Mouse (Mus musculus) activated CD4-positive, CD25-positive, alpha-beta regulatory T cell, adult 4 months (primary cell): ENCODE results near the gene Arhgap31. TPM values are rescaled to one million over a fixed set of nuclear protein-coding genes. Genes with fewer than 3 reads are reported as not detected.

ENCODE experiments used
- ATAC-seq: one replicate; pipeline ENCODE4 v1.8.0; 2017
- polyA plus RNA-seq, 2 experiments: library from polyadenylated mRNA; unstranded; fragments of 100-300 nt; shearing (Covaris generic); gene quantifications; one replicate each; pipeline ENCODE4 v1.2.1; 2017

Gene Arhgap31
- polyA plus RNA-seq, result 10 to 100 TPM; 19.6 to 19.9 TPM

- ATAC-seq, result peak; percentile 85
These were observed at the start of gene Arhgap31 for GRCm38 (mm10) chr16:38712581-38713403. TSS of gene Arhgap31 (minus strand) at chr16:38713274.

DNA sequence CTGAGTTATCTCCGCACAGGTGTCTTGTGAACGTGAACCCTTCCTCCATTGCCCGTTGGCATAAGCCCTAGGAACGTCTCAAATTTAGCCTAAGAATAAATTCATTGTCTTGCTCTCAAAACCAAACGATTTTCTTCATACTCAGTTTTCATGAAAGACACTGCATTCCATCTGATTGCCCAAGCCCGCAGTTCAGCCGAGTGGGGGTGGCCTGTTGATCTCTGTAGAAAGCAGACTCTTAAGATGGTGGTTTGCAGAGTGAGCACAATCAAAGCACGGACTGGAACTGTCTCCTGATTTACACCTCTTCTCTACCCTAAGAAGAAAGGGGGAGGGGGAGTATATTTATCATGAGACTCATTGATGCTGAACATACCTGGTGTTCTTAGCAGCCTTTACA lies 49.3 kb upstream of the Arhgap31 start:
- ATAC-seq, result no peak

DNA sequence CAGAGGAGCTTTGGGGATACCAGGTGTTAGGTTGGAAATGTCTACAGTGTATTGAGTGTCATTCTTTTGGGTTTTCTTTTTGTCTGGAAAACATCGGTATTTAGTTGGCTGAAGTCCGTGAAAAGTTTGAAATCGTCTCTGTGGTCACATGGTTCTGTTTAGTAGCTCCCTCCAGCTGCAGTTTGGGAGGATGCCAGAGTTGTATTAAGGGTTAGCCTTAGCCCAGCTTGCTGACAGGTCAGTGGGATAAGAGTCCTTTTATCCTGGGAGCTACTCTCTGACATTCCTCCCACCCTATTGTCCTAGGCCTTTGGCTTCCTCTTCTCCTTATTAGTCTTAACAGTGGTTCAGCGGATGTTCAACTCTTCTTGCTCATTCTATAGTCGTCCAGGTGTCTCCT lies 48.9 kb upstream of the Arhgap31 start:
- no peak for ATAC-seq

- no peak for ATAC-seq
These were observed 47.8 kb upstream of the Arhgap31 start for GRCm38 (mm10) chr16:38760834-38761375.

DNA sequence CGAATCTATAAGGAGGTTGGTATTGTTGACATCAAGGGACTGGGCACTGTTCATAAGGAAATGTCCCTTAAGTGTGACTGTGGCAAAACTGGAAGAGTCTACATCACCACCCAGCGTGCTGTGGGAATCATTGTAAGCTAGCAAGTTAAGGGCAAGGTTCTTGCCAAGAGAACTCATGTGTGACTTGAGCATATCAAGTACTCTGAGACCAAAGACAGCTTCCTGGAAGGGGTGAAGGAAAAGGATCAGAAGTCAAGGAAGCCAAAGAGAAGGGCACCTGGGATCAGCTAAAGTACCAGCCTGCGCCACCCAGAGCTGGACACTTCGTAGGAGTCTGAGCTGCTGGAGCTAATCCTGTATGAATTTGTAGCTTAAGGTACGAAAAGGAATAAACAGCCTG lies 47.2 kb upstream of the Arhgap31 start:
- ATAC-seq, result no peak

DNA sequence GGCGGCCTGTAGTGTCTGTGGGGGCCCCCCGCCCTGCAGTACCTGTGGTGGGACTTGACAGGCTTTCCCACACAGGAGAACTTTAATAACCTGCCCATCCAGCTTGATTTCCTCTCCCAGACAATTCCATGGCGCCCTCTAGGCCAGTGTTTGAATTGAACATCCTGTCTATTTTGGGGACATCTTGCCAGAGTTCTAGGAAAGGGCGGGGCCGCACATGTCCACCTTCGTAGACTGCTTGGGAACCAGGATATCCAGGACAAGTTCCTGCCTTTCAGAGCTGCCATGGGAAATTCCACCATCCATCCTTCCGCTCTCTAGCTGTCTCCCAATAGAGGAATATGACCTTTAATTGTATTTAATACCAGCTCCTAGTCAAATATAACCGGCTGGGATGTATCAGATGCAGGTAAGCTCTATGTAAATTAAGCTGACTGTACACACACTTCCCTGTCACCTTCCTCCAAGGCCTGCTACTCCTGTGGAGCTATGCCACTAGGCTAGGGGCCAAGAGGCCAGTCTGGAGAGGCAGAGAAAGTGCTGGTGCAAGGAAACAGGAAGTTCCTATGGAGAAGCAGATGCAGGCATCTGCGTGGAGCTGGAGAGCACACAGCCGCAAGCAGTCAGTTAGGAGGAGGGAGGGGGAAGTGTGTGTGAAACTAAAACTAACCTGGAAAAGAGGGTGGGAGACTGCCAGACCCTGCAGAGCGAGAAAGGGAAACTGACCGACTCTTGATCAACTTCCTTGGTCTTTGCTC lies 45.2 kb upstream of the Arhgap31 start:
- no peak for ATAC-seq

- no peak for ATAC-seq
These were observed 44.6 kb upstream of the Arhgap31 start for GRCm38 (mm10) chr16:38757626-38758025.

GRCm38 (mm10) chr16:38756572-38756971 lies 43.5 kb upstream of the Arhgap31 start:
- ATAC-seq, result no peak

DNA sequence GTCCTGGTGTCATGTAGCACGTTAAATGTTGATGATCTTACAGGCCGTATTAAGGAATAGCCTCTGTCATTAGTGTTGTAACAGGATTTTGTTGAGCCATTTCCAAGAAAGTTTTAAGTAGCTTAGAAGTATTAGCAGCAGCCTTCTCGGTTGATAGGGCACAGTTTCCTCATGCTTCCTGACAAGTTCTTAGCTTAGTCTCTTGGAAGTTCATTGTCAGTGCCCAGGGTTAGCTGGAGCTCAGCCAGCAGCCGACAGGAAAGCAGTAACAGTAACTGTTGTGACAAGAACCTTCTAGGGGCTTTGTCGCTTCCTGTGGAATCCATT lies 43.1 kb upstream of the Arhgap31 start:
- ATAC-seq, result no peak

DNA sequence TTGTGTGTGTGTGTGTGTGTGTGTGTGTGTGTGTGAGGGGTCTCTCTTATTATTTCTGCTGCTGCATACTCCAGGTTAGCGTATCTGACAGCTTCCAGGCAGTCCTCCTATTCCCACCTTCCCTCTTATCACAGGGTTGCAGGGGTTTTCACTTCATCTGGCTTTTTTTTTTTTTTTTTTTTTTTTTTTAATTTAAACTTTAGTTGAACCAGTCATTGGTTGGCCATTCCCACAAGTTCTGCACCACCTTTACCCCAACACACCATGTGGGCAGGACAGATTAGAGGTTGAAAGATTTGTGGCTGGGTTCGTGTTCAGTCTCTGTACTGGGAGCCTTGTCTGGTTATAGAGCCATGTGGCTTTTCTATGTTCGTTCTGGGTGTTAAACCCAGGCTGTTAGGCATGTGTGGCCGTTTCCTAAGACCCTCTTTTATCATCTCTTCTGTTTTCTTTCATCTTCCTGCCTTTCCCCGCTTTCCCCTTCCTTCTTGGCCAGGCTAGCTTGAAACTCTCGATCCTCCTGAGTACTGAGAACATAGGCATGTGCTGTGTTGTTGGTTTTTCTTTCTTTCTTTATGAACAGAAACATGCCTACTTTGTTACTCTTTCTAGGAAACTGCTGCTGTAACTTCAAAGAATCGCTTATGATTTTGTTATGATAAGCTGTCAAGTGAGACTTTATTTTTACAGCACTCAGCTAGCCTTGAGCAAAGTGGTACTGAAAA lies 42.5 kb upstream of the Arhgap31 start:
- peak; percentile 71 for ATAC-seq

DNA sequence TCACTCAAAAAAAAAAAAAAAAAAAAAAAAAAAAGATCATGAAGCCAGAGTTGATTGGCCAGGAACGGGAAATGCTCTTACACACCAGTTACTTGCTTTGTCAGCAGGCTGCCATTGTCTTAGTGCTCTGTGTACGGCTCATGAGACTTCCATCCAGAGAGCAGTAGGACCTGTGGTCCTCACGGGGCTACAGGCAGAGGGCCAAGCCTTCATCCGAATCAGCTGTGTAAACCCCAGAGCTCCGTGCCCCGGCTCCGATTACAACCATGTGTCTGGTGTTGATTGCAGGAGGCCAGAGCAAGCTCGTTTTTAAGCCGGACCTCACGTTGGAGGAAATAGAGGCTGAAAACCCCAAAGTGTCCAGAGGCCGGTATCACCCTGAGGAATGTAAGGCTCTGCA lies 40.6 kb upstream of the Arhgap31 start:
- ATAC-seq, result no peak

GRCm38 (mm10) chr16:38750803-38751202 lies 37.7 kb upstream of the Arhgap31 start:
- ATAC-seq, result no peak

GRCm38 (mm10) chr16:38743941-38744673 lies 31.0 kb upstream of the Arhgap31 start:
- ATAC-seq, result no peak

GRCm38 (mm10) chr16:38742659-38743131 lies 29.6 kb upstream of the Arhgap31 start:
- ATAC-seq, result peak; percentile 75

DNA sequence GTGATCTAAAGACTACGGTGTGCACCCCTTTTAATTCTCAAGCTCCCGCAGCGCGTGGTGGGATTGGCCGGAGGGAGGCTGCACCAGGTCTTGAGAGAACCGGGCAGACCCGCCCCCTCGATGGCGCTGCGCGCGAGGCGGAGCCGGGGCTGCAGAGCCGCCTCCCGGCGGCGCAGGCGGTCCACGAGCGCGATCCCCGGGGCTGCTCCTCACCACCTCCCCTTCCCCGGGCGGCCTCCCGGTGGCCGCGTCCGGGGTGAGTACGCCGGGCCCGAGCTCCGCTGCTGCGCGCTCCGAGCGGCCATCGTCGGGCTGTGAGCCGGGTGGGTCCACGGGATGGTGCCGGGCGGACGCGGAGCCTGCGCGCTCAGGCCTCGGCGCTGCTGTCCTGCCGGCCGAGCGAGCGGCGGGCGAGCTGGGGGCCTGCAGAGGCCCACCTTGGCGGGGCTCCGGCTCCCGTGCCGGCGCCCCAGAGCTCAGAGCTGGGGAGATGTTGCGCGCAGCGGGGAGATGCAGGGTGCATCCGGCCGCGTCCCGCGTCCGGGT lies 29.1 kb upstream of the Arhgap31 start, which contains the start of gene B4galt4:
B4galt4 (plus strand) TSS at position 152 of the 546 bp plus-strand sequence.
- ATAC-seq, result peak; percentile 67

DNA sequence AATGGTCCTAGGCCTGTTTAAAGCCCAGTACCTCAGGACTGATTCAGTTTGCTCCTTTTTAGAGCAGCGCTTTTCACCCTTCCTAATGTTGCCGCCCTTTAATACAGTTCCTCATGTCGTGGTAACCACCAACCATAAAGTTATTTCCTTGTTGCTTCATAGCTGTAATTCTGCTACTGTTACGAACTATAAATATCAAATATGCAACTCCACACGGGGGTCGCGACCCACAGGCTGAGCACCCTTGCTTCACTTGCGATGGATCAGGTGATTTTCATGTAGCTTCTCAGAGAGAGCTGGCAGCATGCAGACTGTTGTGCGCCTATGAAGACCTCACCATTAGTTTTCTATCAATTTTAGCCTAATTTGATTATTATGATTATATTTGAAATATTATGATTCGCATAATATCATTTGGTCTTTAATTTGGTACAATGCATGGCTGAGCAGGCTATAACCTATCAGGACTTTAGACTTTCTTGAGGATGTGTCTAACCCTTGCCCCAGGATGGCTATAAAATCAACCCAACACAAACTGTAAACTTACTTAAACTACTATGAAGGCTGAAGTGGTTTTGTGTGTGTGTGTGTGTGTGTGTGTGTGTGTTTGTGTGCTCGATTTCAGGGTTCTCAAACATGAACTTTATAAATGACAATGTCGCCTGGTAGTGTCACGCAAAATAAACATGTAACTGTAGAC lies 28.3 kb upstream of the Arhgap31 start:
- ATAC-seq, result no peak

- ATAC-seq, result peak; percentile 64
These were observed 17.8 kb upstream of the Arhgap31 start for GRCm38 (mm10) chr16:38730921-38731320.

DNA sequence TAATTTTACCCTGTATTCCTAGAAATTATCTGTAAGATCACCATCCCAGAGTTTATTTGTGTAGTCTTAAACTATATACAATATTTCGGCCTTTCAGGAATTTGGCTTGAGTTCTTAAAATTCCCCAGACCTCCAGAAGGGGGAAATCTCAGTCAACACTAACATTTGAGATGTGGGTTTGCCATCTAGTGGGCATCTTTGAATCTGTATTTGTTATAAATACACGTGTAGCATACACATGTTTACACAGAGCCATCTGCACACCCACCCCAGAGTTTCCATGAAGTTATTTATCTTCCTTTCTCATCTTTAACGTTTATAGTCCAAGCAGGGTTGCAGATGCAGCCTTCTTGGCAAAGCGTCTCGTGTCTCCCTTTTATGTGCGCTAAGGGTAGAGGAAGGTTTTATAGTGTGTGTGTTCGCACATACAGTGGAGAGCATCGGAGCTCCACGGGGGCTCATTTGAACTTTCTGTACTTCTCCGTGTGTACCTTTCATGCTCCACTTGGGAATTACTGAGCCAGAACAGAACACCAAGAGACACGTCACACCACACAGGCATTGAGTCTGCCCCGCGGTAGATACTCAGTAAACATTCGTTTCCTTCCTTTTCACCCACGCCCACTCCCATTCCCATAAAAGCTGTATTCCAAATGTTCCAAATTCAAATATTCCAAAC lies 16.7 kb upstream of the Arhgap31 start:
- peak; percentile 83 for ATAC-seq

DNA sequence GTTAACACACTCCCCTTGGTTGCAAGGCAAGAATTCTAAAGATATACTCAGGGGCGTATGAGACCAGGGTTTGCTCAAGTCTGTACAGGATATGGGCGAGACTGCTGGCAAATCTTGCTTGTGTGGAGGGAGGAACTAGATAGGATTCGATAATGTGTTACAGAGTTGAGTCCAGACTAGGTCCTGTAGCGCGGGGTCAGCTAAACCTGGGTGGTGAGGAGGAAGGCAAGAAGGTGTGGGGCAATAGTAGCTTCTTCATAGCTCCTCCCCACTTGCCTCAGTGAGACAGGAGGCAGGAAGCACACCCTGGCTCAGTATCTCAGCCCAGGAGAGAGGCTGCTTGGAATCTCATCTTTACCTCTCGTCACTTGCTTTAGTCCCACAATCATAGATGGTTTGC lies 16.1 kb upstream of the Arhgap31 start:
- no peak for ATAC-seq

DNA sequence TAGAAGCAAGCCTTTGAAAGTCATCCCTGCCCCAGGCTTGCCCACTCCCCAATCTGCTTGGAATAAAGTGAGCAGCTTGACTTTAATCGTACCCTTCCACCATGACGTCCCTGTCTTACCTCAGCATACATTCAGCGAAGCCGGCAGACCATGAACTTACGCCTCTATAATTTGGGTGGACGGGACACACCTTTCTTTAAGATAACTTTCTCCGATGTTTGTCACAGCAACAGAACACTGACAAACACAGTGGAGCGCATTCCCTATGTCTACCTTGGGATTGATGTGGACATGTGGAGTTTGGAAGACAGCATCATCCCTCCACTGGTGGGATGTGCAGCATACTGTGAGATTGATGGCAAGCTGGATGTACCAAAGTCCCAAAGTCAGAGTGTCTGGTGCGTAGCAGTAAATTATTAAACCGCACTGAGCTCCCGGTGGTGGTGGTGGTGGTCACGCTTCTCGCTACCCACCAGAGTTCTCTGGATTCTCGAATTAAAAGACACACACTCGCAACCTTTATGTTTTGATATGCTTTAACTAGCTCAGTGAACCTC lies 15.6 kb upstream of the Arhgap31 start:
- no peak for ATAC-seq
